Mouse (Mus musculus): ENCODE data around the gene Il1rl1. TPM values are rescaled to one million over a fixed set of nuclear protein-coding genes. Genes with fewer than 3 reads are reported as not detected.
A peak's percentile ranks its signal among the peaks of the same experiment; 100 is the strongest.

Il1rl1 gene
- polyA plus RNA-seq (2015; fragmentation: Nextera tagmentation; extraction: Ambion mirVana) = 2.3 and 3.8 TPM in 2 replicates

GRCm38 (mm10) chr1:40428910-40429675 is at the start of gene Il1rl1:
TSS of gene Il1rl1 (plus strand) at chr1:40429570.
- H3K27ac ChIP-seq = peak within 1 kb of the TSS; percentile 91
- H3K4me2 ChIP-seq = peak within 1 kb of the TSS; percentile 63
- 21% methylated on average over 5 of the region's 5 CpGs for WGBS (ENCODE audit: insufficient replicate concordance)
- peaks cover 56% of the 10 kb centered on the region for H3K4me1 ChIP-seq (replicated peaks)
- no peaks in the 10 kb centered on the region for H3K9me3 ChIP-seq (replicated peaks)
- ATAC-seq (ENCODE audit: low read depth) (peak; percentile 91), DNase-seq (peak; percentile 41)
- no peaks in the 10 kb centered on the region for H3K36me3 ChIP-seq
- H3K9ac ChIP-seq = peak within 1 kb of the TSS; percentile 55
- peak within 1 kb of the TSS; percentile 53 for H3K4me3 ChIP-seq (replicated peaks)
- H3K27me3 ChIP-seq = no peaks in the 10 kb centered on the region

DNA sequence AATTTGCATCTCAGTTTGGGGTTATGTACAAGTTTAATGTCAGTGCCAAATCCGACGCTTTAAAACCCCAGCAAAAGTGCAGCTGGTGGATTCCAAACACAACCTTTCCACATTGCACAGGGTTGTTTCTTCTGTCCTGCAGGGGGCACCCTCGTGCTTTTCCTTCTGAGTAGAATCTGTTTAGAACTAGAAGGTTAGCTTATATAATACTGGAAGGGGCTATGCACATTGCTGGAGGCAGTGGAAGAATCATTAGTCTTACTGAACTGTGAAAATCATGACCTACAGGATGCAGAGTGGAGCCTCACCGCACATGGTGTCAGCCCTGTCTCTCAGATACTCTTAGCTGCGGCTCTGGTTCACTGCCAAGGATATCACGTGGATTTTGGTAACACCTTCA is 49.3 kb upstream of the Il1rl1 start:
- H3K27me3 ChIP-seq = no peaks in the 10 kb centered on the region
- no peak overlapping the region for H3K4me3 ChIP-seq (replicated peaks)
- ATAC-seq (ENCODE audit: low read depth) (no peak), DNase-seq (peak; percentile 36)
- no peak overlapping the region for H3K27ac ChIP-seq
- H3K4me1 ChIP-seq (replicated peaks) = no peaks in the 10 kb centered on the region
- no peak overlapping the region for H3K4me2 ChIP-seq
- H3K36me3 ChIP-seq = no peaks in the 10 kb centered on the region
- H3K9ac ChIP-seq = no peak overlapping the region
- WGBS (ENCODE audit: insufficient replicate concordance) = 35% methylated on average over 6 of the region's 6 CpGs
- H3K9me3 ChIP-seq (replicated peaks) = no peaks in the 10 kb centered on the region

- H3K9me3 ChIP-seq (replicated peaks) = no peaks in the 10 kb centered on the region
- H3K36me3 ChIP-seq = no peaks in the 10 kb centered on the region
- no peak for DNase-seq
- H3K27ac ChIP-seq = no peak overlapping the region
- H3K4me2 ChIP-seq = no peak overlapping the region
- H3K4me3 ChIP-seq (replicated peaks) = no peak overlapping the region
- no peaks in the 10 kb centered on the region for H3K4me1 ChIP-seq (replicated peaks)
- no peak for ATAC-seq (ENCODE audit: low read depth)
- no peaks in the 10 kb centered on the region for H3K27me3 ChIP-seq
- WGBS (ENCODE audit: insufficient replicate concordance) = 64% methylated on average over 11 of the region's 11 CpGs
- no peak overlapping the region for H3K9ac ChIP-seq
These were observed 48.4 kb upstream of the Il1rl1 start for GRCm38 (mm10) chr1:40380990-40381389.

DNA sequence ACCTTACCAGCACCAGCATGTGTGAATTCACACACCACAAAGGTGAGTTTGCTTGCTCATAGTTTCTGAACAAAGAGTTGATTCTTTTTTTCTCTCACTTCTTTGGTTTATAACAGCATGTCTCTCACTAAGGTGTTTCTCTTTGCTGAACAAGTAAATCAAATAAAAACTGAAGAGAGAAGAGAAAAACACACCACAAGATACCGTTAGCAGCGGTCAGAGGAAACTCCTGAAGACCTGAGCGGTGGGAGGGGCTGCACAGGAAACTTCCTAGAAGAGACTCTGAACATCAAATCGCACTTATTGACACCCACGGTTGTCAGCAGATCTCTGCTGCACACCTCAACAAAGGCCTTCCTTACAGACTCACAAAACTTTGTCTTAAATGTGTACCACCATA is 46.5 kb upstream of the Il1rl1 start:
- Histone ChIP-seq H3K36me3 (no peaks in the 10 kb centered on the region), H3K27me3 (no peaks in the 10 kb centered on the region), H3K4me3 (replicated peaks) (no peak overlapping the region), H3K4me1 (replicated peaks) (no peaks in the 10 kb centered on the region), H3K4me2 (no peak overlapping the region), H3K9me3 (replicated peaks) (no peaks in the 10 kb centered on the region), H3K9ac (no peak overlapping the region), H3K27ac (no peak overlapping the region)
- DNase-seq (no peak), ATAC-seq (ENCODE audit: low read depth) (no peak)
- WGBS (ENCODE audit: insufficient replicate concordance) = 63% methylated on average over 5 of the region's 5 CpGs

- WGBS (ENCODE audit: insufficient replicate concordance) = 74% methylated on average over 8 of the region's 8 CpGs
- DNase-seq = no peak
- H3K27me3 ChIP-seq = no peaks in the 10 kb centered on the region
- H3K9ac ChIP-seq = no peak overlapping the region
- no peak overlapping the region for H3K27ac ChIP-seq
- ATAC-seq (ENCODE audit: low read depth) = no peak
- no peak overlapping the region for H3K4me3 ChIP-seq (replicated peaks)
- no peaks in the 10 kb centered on the region for H3K36me3 ChIP-seq
- no peak overlapping the region for H3K4me2 ChIP-seq
- H3K4me1 ChIP-seq (replicated peaks) = no peaks in the 10 kb centered on the region
- H3K9me3 ChIP-seq (replicated peaks) = no peaks in the 10 kb centered on the region
These were observed 44.3 kb upstream of the Il1rl1 start for GRCm38 (mm10) chr1:40384931-40385545.

DNA sequence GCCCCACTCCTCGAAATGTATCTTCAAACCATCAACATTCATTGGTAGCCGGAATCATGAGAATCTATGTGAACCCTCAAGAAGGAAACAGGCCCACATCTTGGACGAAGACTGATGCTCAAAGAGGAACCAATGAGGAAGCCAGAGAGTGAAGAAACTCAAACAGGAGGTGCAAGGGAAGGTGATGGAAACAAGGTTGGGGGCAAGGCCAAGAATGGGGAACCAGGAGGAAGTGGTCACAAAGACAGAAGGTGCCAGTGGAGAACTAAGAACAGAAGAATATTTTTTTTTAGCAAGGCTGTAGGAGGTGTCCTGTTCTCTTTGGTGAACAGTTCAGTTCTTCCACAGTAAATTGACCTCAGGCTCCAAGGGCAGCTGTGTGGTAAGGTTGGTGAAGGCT is 38.0 kb upstream of the Il1rl1 start:
- ATAC-seq (ENCODE audit: low read depth) (no peak), DNase-seq (no peak)
- H3K4me3 ChIP-seq (replicated peaks) = no peak overlapping the region
- no peak overlapping the region for H3K9ac ChIP-seq
- no peak overlapping the region for H3K27ac ChIP-seq
- no peaks in the 10 kb centered on the region for H3K27me3 ChIP-seq
- 58% methylated on average over 3 of the region's 3 CpGs for WGBS (ENCODE audit: insufficient replicate concordance)
- H3K4me1 ChIP-seq (replicated peaks) = no peaks in the 10 kb centered on the region
- H3K4me2 ChIP-seq = no peak overlapping the region
- H3K36me3 ChIP-seq = no peaks in the 10 kb centered on the region
- no peaks in the 10 kb centered on the region for H3K9me3 ChIP-seq (replicated peaks)

DNA sequence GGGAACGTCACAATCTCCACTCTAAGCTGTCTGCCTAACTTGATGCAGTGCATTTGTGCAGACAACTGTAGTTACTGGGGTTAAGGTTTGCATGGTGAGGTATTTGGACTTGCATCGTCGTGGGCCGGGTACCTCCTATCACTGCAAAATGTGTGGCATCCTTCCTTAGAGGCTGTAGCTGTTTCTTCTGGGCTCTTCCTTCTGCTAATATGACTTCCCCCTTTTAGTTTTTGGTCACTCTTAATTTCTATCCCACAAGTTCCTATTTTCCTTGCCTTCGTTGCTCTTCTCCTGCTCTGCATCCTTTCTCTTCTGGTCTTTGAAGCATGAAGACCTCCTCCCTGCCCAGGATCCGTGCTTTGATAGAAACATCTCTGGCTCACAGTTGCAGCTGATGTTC is 36.8 kb upstream of the Il1rl1 start:
- H3K27ac ChIP-seq = no peak overlapping the region
- no peaks in the 10 kb centered on the region for H3K4me1 ChIP-seq (replicated peaks)
- WGBS (ENCODE audit: insufficient replicate concordance) = 36% methylated on average over 6 of the region's 6 CpGs
- H3K4me3 ChIP-seq (replicated peaks) = no peak overlapping the region
- ATAC-seq (ENCODE audit: low read depth) (no peak), DNase-seq (no peak)
- H3K36me3 ChIP-seq = no peaks in the 10 kb centered on the region
- H3K4me2 ChIP-seq = no peak overlapping the region
- no peaks in the 10 kb centered on the region for H3K9me3 ChIP-seq (replicated peaks)
- H3K9ac ChIP-seq = no peak overlapping the region
- H3K27me3 ChIP-seq = no peaks in the 10 kb centered on the region

- Histone ChIP-seq H3K4me3 (replicated peaks) (no peak overlapping the region), H3K9me3 (replicated peaks) (no peaks in the 10 kb centered on the region), H3K27me3 (no peaks in the 10 kb centered on the region), H3K36me3 (no peaks in the 10 kb centered on the region), H3K27ac (no peak overlapping the region), H3K4me2 (no peak overlapping the region), H3K4me1 (replicated peaks) (no peaks in the 10 kb centered on the region), H3K9ac (no peak overlapping the region)
- no peak for DNase-seq
- WGBS (ENCODE audit: insufficient replicate concordance) = 67% methylated on average over 7 of the region's 7 CpGs
- no peak for ATAC-seq (ENCODE audit: low read depth)
These were observed 36.2 kb upstream of the Il1rl1 start for GRCm38 (mm10) chr1:40393214-40393613.

GRCm38 (mm10) chr1:40399639-40400038 is 29.7 kb upstream of the Il1rl1 start:
- DNase-seq = no peak
- ATAC-seq (ENCODE audit: low read depth) = no peak
- 62% methylated on average over 6 of the region's 6 CpGs for WGBS (ENCODE audit: insufficient replicate concordance)

DNA sequence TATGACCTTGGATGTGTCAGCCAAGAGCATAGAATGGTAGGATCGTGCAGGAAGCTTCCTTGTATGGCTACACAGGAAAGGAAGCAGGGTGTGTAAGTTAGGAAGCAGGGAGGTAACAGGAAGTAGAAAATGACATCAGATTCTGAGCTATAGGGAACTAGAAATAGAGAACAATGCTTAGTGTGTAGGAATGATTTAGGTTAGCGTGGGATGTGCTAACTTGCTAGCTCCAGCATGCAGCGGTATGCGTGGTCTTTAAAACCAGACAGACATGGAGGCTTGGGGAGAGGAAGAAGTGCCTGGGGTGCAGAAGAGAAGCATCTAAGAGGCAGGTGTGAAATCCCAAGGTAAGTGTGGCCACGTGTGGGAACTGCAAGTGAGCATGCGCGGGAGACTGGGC is 24.7 kb upstream of the Il1rl1 start:
- ATAC-seq (ENCODE audit: low read depth) (no peak), DNase-seq (no peak)
- 58% methylated on average over 7 of the region's 7 CpGs for WGBS (ENCODE audit: insufficient replicate concordance)
- Histone ChIP-seq H3K27me3 (no peaks in the 10 kb centered on the region), H3K36me3 (no peaks in the 10 kb centered on the region), H3K4me3 (replicated peaks) (no peak overlapping the region), H3K9me3 (replicated peaks) (no peaks in the 10 kb centered on the region), H3K4me1 (replicated peaks) (no peaks in the 10 kb centered on the region; the same call in 1 of the 2 replicates), H3K9ac (no peak overlapping the region), H3K4me2 (no peak overlapping the region), H3K27ac (no peak overlapping the region)

More at GRCm38 (mm10) chr1:40399639-40400038, 29.7 kb upstream of the Il1rl1 start:
- Histone ChIP-seq H3K4me1 (replicated peaks) (no peaks in the 10 kb centered on the region; the same call in 1 of the 2 replicates), H3K27ac (no peak overlapping the region), H3K9ac (no peak overlapping the region), H3K9me3 (replicated peaks) (no peaks in the 10 kb centered on the region), H3K27me3 (no peaks in the 10 kb centered on the region), H3K36me3 (no peaks in the 10 kb centered on the region), H3K4me2 (no peak overlapping the region), H3K4me3 (replicated peaks) (no peak overlapping the region)

DNA sequence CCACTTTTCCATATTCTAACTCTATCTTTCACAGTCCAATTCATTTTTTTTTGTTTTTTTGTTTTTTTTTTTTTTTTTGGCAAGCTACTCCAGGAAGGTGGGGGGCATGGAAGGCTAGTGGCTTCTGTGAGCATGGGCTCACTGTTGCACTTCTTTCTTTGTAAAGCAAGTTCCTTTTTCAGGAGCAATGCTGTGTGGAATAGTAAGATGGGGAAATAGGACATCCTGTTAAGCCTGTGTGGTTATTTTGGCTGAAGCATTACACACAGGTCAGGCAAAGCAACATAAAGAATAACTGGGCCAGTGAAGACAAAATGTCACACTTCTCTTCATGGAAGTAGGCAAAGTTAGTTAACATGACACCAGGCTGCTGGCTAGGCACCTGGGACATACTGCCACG is 19.5 kb upstream of the Il1rl1 start:
- no peaks in the 10 kb centered on the region for H3K27me3 ChIP-seq
- H3K36me3 ChIP-seq = no peaks in the 10 kb centered on the region
- 16% methylated on average over 1 of the region's 1 CpGs for WGBS (ENCODE audit: insufficient replicate concordance)
- no peaks in the 10 kb centered on the region for H3K9me3 ChIP-seq (replicated peaks)
- no peak overlapping the region for H3K4me2 ChIP-seq
- H3K27ac ChIP-seq = no peak overlapping the region
- H3K9ac ChIP-seq = no peak overlapping the region
- DNase-seq = no peak
- no peak overlapping the region for H3K4me3 ChIP-seq (replicated peaks)
- peaks cover 12% of the 10 kb centered on the region for H3K4me1 ChIP-seq (replicated peaks)
- no peak for ATAC-seq (ENCODE audit: low read depth)

GRCm38 (mm10) chr1:40413039-40413438 is 16.3 kb upstream of the Il1rl1 start:
- WGBS (ENCODE audit: insufficient replicate concordance) = 79% methylated on average over 1 of the region's 1 CpGs
- H3K4me1 ChIP-seq (replicated peaks) = peaks cover 20% of the 10 kb centered on the region
- H3K27me3 ChIP-seq = no peaks in the 10 kb centered on the region
- H3K4me2 ChIP-seq = no peak overlapping the region
- H3K9ac ChIP-seq = no peak overlapping the region
- H3K4me3 ChIP-seq (replicated peaks) = no peak overlapping the region
- H3K27ac ChIP-seq = no peak overlapping the region
- H3K9me3 ChIP-seq (replicated peaks) = no peaks in the 10 kb centered on the region
- no peaks in the 10 kb centered on the region for H3K36me3 ChIP-seq
- DNase-seq (no peak), ATAC-seq (ENCODE audit: low read depth) (no peak)

Data from liver, embryonic 13.5 days (tissue).